Mouse (Mus musculus) spleen, postnatal 36 days (tissue): ENCODE measurements around the gene Frmd6.

ENCODE experiments used
- DNase-seq, 2 experiments: peaks; one replicate each; pipeline ENCODE4 v3.0.0; 2022; ENCODE audit warnings: low spot score in 2 of 2, mixed read lengths in 1 of 2

The Frmd6 gene

DNA sequence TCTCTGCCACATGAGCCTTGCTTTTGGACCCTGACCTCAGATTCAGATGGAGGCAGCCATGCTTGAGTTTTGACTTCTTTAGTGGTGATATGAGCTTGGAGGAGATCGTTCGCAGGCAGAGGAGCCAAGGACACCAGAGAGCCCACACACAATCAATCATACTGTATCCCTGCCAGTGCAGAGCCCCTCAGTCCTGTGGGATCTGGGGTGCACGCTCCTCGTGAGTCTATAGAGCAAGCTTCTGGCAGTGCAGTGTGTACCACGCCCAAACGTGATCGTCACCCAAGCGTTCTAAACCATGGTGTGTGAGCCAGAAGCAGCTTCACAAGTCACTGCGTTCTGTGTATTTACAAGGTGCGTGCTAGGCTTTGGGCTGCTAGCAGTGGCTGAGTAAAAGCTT is 70.8 kb downstream of the Frmd6 start:
- no peak for DNase-seq

DNA sequence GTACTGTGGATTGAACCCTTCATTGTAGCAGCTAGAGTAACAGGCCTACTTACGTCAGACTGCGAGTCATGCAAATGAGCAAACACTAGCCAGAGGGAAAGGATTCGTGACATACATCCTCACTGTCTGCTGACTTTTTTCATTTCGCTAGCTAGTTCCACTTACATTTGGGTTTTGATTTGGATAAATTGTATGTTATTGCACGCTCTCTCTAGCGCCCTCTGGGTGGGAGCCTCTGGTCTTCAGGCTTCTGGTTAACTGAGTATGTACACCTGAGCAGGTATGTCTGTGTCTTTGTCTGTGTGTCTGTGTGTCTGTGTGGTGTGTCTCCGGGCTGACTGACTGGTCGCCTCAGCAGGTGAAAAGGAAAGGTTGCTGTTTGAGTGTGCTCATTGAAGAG is 72.1 kb downstream of the Frmd6 start:
- DNase-seq: no peak

DNA sequence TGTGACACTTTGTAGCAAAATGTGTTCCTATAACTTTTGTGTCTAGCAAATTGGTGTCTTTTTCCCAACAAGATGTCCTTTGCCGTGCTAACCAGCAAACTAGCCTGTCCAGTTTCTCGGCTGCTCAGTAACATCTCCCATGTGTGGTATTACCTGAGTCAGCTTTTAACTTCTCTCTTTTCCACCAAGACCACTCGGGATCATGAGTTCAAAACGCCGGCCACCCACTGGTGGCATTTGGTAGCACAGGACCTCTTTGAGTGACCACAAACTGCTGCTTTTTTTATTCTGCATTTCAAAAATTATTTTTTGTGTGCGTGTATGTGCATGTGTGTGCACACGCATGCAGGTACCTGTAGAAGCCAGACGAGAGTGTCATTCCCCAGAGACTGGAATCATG is 73.1 kb downstream of the Frmd6 start:
- DNase-seq: no peak

DNA sequence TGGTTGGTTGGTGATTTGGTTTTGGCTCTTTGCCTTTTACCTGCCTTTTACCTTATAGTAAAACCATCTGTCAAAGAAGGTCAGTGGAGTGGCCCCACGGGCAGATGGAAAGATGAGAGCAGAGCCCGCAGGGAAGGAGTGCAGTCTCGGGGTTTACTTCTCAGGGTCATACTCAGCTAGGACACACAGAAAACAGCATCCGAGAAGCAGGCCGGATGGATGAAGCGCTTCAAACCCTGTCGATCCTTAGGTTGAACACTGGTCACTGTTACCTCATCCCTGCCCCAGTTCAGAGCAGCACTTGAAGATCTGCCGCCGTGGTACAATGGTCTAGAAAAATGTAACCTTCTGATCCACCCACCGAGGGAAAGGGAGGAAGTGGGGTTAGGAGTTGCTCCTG is 79.2 kb downstream of the Frmd6 start:
- no peak for DNase-seq

DNA sequence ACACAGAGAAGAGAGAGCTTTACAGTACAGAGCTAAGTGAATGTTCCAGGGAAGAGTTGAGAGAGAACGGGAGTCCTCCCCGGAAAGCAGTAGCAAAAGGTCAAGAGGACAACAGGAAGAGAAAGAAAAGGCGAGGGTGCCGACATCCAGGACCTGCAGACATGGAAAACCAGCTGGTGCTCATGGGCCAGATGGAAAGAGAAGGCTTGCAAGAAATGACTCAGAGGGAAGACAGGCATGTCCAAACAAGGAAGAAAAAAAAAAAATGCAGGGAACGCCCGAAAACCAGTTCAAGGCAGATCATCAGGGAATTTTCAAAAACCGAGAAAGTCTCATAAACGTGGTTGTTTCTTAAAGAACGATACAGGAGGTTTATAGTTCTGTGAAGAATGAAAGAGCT is 81.6 kb downstream of the Frmd6 start:
- DNase-seq: no peak

DNA sequence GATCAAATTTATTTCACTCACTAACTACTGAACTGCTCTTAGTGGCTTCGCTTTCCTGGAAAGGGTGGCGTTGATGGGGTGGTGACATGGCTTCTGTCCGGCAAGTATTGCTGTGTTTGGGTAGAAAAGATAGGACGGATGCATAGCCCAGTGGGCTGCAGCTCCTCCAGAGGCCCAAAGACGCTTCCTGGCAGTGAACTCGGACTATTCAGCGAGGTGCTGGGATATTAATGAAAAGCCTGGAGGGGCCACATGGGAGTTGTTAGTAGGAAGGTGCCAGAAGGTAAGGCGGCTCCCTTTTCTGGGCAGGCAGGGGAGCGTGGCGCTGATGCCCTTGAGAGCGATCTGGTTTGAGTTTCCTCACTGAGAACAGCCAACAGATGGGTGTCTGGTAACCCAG is 82.3 kb downstream of the Frmd6 start:
- DNase-seq: no peak

DNA sequence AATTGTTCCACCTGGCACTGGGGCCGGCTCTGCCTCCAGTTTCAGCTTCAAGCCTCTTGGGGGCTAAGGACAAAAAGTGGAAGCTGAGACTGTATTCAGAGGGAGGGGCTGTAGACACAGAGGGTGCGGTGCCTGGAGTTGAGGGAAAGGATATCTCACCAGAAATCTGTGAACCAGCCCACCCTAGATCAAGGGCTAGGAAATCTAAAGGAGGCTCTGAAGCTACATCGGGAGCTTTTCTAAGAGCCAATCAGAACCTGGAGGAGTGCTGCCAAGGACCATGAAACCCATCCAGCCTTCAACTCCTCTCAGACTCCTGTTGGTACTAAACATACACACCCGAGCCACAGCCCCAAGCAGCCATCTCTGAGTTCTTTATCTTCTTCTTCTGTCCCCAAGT is 82.8 kb downstream of the Frmd6 start:
- DNase-seq: no peak

DNA sequence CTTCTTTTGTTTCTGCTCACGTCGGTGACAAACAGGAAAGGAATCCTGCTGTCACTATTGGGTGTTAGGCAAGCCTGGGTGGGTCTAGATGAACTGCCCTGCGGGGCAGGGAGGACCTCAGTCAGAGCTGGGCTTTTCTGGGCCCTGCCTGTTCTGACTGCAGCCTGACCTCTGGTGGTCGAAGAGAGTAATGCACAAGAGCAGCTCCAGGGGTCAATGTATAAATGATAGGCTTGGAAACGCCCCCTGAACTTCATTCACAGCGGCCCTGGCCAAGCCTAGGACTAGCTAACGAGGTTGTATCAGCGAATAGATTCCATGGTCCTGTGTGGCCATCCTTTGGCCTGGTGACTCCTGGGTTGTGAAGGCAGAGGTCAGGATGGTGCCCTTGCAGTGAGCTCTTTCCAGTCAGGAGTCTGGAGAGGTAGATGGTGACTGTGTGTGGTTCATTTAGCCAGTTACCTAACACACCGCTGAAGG is 85.0 kb downstream of the Frmd6 start:
- peak; percentile 50 to 63 for DNase-seq

DNA sequence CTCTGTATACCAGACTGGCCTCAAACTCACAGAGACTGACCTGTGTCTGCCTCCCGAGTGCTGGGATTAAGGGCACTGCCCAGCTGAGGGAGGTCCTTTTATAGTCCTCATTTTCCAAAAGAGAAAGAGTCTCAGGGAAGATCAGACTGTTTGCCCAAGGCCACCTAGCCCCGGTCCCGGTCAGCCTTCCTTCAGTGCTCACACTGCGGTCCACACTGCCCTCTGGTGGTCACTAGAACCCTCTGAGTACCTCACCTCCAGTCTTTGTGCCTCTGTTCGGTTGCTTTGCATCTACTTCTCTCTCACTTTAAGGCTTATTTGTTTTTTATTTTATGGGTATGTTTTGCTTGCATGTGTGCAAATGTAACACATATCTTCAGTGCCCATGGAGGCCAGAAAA is 85.7 kb downstream of the Frmd6 start:
- DNase-seq: peak; percentile 60 to 62

DNA sequence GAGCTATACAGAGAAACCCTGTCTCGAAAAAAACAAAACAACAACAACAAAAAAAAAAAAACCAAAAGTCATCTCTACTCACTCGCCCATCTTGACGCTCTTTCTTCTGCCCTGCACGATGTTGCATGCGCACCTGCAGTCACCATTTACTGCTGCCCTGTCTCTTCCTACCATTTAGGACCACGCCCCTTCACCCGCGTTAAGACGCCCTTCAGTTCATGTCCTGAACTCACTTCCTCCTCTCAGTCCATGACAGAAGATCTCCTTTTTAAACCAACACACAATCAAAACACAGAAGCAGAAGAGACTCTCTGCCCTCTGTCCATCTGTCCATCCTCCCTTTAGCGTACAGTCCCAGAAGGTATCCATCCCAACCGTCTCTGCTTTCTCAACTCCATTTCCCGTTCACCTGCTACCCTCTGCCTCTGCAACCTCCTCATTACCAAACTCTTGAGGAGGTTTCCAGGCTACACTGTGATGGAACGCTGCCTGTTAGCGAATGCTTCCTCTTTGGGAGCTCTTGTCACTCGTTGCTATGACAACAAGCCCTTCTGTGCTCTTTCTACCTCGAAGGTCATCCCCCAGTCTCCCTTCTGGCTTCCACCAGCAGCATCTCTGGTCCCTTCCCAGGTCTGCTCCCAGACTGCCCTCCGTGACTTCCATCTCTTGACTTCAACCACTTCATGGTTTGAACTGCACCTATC is 86.5 kb downstream of the Frmd6 start:
- no peak for DNase-seq

DNA sequence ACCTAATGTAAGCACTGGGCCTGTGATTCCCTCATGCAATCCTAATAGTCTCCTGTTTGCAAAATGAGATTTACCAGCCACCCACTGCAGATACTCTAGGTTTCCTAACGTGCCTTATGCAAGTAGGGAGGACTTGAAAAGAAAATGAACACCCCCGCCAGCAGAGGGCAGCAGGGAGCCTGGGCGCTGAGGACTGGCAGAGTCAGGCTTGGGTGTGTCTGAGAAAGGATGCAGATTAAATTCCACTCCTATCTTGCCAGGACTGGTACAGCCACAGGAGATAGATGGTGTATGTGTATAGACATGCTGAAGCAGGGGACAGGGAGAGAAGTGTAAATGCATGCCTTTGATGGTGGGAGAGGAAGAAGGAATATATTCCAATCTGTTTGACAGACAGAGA is 88.1 kb downstream of the Frmd6 start:
- peak; percentile 75 to 81 for DNase-seq

DNA sequence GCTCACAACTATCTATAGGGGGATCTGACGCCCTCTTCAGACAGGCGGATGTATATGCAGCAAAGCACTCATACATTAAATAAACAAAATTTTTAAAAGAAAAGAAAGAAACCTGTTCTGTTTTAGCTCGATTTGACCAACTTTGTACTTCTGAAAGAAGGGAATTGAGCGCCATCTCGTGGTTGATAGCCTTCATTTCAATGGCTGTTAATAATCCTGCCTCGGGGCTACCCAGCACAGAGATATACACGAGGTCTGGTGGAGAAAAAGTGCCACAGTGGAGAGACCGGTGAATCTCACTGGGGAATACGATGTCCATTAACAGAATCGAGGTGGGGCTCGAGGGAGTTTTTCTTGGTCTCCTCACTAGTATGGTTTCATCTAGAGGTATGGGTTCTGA is 89.1 kb downstream of the Frmd6 start:
- DNase-seq: no peak

DNA sequence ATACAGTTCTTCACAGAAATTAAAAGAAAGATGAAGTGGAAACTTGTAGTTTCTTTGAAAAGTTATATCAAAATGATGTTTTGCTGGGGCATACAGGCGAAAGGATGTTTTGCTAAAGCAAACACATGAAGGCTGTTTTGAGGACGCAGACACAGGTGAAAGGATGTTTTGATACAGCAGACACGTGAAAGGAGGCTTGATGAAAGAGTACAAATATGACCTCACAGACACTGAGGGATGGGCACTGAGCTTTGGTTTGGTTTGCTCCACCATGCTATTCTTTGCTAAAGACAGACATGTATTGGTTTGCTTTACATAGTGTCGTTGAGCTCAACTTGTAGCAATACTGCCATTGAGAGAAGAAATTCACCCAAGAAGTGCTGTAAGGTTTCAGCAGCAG is 104.5 kb downstream of the Frmd6 start:
- no peak for DNase-seq

DNA sequence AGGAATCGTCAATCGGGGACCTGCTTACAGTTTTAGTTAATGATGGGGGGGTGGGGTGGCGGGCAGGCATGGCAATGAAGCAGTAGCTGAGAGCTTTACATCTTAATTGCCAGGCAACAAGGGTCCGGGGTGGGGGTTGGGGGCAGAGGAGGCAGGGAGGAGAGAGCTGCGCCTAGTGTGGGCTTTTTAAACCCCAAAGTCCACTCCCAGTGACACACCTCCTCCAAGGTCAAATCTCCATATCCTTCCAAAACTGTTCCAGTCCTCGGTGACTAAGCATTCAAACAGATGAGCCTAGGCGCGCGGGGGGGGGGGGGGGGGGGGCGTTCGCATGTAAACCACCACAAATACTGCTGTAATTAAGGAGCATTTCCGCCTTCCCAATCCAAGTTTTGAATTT is 111.8 kb downstream of the Frmd6 start:
- peak in 1 of 2 experiments; percentile 12 for DNase-seq

DNA sequence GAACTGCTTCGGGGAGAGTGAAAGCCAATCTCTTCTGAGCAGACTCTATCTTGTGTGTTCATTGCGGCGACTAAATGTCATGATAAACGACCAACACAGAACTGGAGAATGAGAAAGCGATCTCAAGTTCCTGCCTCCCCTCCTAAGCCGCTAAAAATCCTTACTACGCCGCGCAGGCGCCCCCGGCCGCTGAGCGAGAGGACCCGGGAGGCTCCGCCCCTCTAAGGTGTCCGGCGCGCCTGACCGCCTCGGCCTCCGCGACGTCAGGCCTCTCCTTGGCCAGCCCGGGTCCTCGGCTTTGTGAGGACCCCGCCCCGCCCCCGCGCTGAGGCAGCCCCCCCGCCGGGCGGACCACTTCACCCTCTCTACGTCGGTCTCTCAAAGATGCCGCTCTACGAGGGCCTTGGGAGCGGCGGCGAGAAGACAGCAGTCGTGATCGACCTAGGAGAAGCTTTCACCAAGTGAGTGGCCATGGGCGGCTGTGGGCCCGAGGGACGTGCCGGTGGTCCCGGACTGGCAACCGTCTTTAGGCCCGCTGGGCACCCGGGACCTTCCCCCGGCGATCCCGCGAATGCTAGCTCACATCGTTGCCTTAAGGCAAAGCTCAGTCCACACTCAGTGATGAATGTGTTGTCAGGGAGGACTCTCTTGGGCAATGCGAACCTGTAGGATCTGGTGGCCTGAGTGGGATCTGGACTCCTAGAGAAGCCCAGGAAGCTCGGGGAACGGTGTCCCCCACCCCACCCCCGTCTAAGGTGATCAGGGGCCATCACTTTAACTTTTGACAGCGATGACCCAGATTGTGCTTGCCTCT is 112.5 kb downstream of the Frmd6 start, which contains the start of gene Actr10:
TSS of gene Actr10 (plus strand) at position 287 of the 814 bp plus-strand sequence.
- peak; percentile 85 to 89 for DNase-seq

DNA sequence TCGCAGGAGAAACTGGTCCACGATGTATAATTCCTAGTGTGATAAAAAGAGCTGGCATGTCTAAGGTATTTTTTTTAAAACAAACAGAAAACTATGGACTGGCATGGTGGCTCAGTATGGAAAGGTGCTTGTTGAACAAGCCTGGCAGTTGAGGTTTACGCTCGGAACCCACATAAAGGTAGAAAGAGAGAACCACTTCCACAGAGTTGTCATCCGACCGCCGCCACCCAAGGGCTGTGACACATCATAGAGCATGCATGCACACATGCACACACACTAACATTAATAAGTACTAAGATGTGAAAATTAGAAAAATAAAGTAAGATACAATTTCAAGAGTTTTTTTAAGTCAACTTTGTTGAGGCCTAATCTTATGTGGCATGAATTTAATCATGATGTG is 115.5 kb downstream of the Frmd6 start:
- peak; percentile 21 to 34 for DNase-seq

DNA sequence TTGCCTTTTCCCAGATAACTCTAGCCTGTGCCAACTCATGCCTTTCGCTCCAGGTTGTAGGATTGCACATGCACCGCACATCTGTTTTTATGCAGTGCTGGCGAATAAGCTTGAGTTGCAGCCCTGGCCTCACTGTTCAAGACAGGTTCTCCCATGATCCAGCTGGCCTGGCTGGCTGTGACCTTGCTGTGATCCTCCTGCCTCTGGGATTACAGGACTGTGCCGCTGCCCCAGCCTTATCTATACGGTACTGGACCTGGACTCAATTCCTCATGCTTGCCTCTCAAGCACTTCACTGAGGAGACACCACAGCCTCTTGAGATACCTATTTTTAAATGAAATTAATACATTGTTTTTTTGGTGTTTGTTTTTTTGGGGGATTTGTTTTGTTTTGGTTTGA is 118.9 kb downstream of the Frmd6 start:
- no peak for DNase-seq

DNA sequence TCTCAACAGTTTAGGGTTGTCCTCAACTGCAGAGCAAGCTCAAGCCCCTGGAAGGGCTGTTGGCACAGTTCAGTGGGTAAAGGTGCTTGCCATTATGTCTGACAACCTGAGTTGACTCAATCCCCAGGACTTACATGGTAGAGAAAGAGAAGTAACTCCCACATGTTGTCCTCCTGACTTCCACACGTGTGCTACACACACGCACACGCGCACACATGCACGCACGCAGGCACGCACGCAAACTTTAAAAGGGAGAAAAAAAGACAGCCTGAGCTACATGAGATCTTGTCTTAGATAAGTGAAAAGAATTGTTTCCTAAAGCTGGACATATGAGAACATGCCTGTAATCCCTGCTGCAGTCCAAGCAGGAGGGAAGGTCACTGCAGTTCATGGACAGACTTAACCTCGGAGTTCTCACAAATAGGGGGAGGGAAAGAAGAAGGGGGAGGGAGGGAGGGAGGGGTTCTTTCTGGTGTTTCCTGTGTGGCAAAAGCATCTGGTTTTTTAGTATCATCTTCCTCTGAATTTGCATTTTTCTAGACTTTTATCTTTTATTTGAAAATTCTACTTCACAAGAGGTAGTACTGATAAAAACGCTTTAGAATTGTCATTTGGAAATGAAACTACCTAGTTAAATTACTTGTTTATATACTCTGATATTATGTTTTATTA is 121.4 kb downstream of the Frmd6 start:
- DNase-seq: no peak
